Mouse (Mus musculus) left cerebral cortex, adult 18-20 months (tissue): ENCODE results near the gene Il3. TPM values are rescaled to one million over a fixed set of nuclear protein-coding genes. Genes with fewer than 3 reads are reported as not detected.

Experiments used
- DNase-seq, 2 experiments: peaks; one replicate each; pipeline ENCODE4 v3.0.0; 2021 to 2022; ENCODE audit warnings: low spot score in 2 of 2, mixed read lengths in 1 of 2
- total RNA-seq, 2 experiments: library from RNA; stranded (reverse); gene quantifications; 2 replicates each; pipeline ENCODE4 v1.2.3; 2021

Gene Il3
- total RNA-seq, 2 experiments from 2014 or later, result not detected

- no peak for DNase-seq
These were observed 20.9 kb upstream of the Il3 start for GRCm38 (mm10) chr11:54287821-54288453.

- DNase-seq, result no peak
These were observed 4.4 kb upstream of the Il3 start for GRCm38 (mm10) chr11:54271437-54271949.

- no peak for DNase-seq
These were observed 2.3 kb upstream of the Il3 start for GRCm38 (mm10) chr11:54269191-54269896.

- DNase-seq, result peak; percentile 25 to 75
These were observed 2.5 kb downstream of the Il3 start for GRCm38 (mm10) chr11:54264542-54264941.

- DNase-seq, result no peak
These were observed 3.6 kb downstream of the Il3 start for GRCm38 (mm10) chr11:54263405-54264031.

- DNase-seq, result peak; percentile 63 to 65
These were observed 10.3 kb downstream of the Il3 start for GRCm38 (mm10) chr11:54256624-54257376.

- DNase-seq, result no peak
These were observed 13.0 kb downstream of the Il3 start for GRCm38 (mm10) chr11:54254114-54254513.

- no peak for DNase-seq
These were observed 16.5 kb downstream of the Il3 start for GRCm38 (mm10) chr11:54250575-54250974.

- DNase-seq, result no peak
These were observed 17.3 kb downstream of the Il3 start for GRCm38 (mm10) chr11:54249748-54250147.

- no peak for DNase-seq
These were observed 17.9 kb downstream of the Il3 start, which contains the start of gene Csf2 for GRCm38 (mm10) chr11:54248940-54249717. Csf2 (minus strand) TSS chr11:54249667.

GRCm38 (mm10) chr11:54247251-54247950 is 19.7 kb downstream of the Il3 start:
- DNase-seq, result no peak

- no peak for DNase-seq
These were observed 22.6 kb downstream of the Il3 start for GRCm38 (mm10) chr11:54244465-54244864.

GRCm38 (mm10) chr11:54242494-54242893 is 24.6 kb downstream of the Il3 start:
- no peak for DNase-seq

GRCm38 (mm10) chr11:54236939-54237338 is 30.1 kb downstream of the Il3 start:
- no peak for DNase-seq

- DNase-seq, result no peak
These were observed 39.6 kb downstream of the Il3 start for GRCm38 (mm10) chr11:54227478-54227877.

- no peak for DNase-seq
These were observed 42.5 kb downstream of the Il3 start for GRCm38 (mm10) chr11:54224475-54224986.

- no peak for DNase-seq
These were observed 43.2 kb downstream of the Il3 start for GRCm38 (mm10) chr11:54223637-54224474.

GRCm38 (mm10) chr11:54219903-54220740 is 47.0 kb downstream of the Il3 start:
- no peak for DNase-seq
